Mouse (Mus musculus) myocyte (in vitro differentiated cells): ENCODE results near the gene Lctl. TPM values are rescaled to one million over a fixed set of nuclear protein-coding genes. Genes with fewer than 3 reads are reported as not detected.

ENCODE experiments used
- H3K27me3 ChIP-seq: one replicate; pipeline ENCODE4 v1.6.1; 2011; ENCODE audit not compliant: control insufficient read depth, insufficient read depth, insufficient read length
- H3K36me3 ChIP-seq: one replicate; pipeline ENCODE4 v1.6.1; 2011; ENCODE audit not compliant: control insufficient read depth, insufficient read depth
- H3K4me2 ChIP-seq: one replicate; pipeline ENCODE4 v1.6.1; 2011; ENCODE audit warnings: low read depth, control low read depth
- H3K4me3 ChIP-seq: one replicate; pipeline ENCODE4 v1.5.1; 2011; ENCODE audit warnings: mild to moderate bottlenecking, control low read depth, moderate library complexity
- H3K79me2 ChIP-seq: one replicate; pipeline ENCODE4 v1.6.1; 2011; ENCODE audit not compliant: control insufficient read depth, insufficient read depth
- H3ac ChIP-seq: one replicate; pipeline ENCODE4 v1.6.1; 2011; ENCODE audit not compliant: control insufficient read depth, insufficient read length
- CEBPB ChIP-seq: IDR thresholded peaks from 2 replicates; pipeline ENCODE4 v1.6.1; 2011; ENCODE audit warnings: mild to moderate bottlenecking, moderate library complexity; ENCODE audit not compliant: poor library complexity, insufficient read depth, severe bottlenecking
- E2F4 ChIP-seq: IDR thresholded peaks from one replicate; pipeline ENCODE4 v1.6.1; 2011; ENCODE audit warnings: mild to moderate bottlenecking, control low read depth, moderate library complexity; ENCODE audit not compliant: insufficient read depth
- MAX ChIP-seq: IDR thresholded peaks from one replicate; pipeline ENCODE4 v1.6.1; 2011; ENCODE audit warnings: low read depth, mild to moderate bottlenecking, control low read depth
- MYOD1 ChIP-seq, 3 experiments: IDR thresholded peaks; one replicate each; pipeline ENCODE4 v1.6.1; 2011; ENCODE audit warnings: control low read depth in 2 of 3, low read depth in 2 of 3, mild to moderate bottlenecking in 2 of 3, moderate library complexity in 1 of 3; ENCODE audit not compliant: insufficient read length in 2 of 3, control insufficient read depth in 1 of 3
- MYOG ChIP-seq, 3 experiments: IDR thresholded peaks; one replicate each; pipeline ENCODE4 v1.6.1; 2011; ENCODE audit warnings: control low read depth in 2 of 3, low read depth in 2 of 3, mild to moderate bottlenecking in 2 of 3; ENCODE audit not compliant: insufficient read length in 2 of 3, control insufficient read depth in 1 of 3, insufficient read depth in 1 of 3
- POLR2A ChIP-seq: IDR thresholded peaks from one replicate; pipeline ENCODE4 v1.6.1; 2011; ENCODE audit warnings: low read depth, mild to moderate bottlenecking, control low read depth, moderate library complexity; ENCODE audit not compliant: insufficient read length
- POLR2AphosphoS2 ChIP-seq: IDR thresholded peaks from one replicate; pipeline ENCODE4 v1.6.1; 2011; ENCODE audit warnings: low read depth, control low read depth; ENCODE audit not compliant: insufficient read length
- REST ChIP-seq: IDR thresholded peaks from one replicate; pipeline ENCODE4 v1.6.1; 2011; ENCODE audit warnings: mild to moderate bottlenecking, control low read depth, moderate library complexity; ENCODE audit not compliant: insufficient read depth, insufficient read length
- SRF ChIP-seq: IDR thresholded peaks from one replicate; pipeline ENCODE4 v1.6.1; 2011; ENCODE audit warnings: low read depth; ENCODE audit not compliant: control insufficient read depth, insufficient read length
- TCF12 ChIP-seq: IDR thresholded peaks from one replicate; pipeline ENCODE4 v1.6.1; 2011; ENCODE audit warnings: mild to moderate bottlenecking, control low read depth; ENCODE audit not compliant: poor library complexity, insufficient read depth, severe bottlenecking
- TCF3 ChIP-seq: IDR thresholded peaks from one replicate; pipeline ENCODE4 v1.6.1; 2011; ENCODE audit warnings: low read depth, control low read depth; ENCODE audit not compliant: insufficient read length
- USF1 ChIP-seq: IDR thresholded peaks from one replicate; pipeline ENCODE4 v1.6.1; 2011; ENCODE audit warnings: low read depth, mild to moderate bottlenecking, control low read depth, moderate library complexity
- polyA plus RNA-seq: library from polyadenylated mRNA; unstranded; fragments of >200 nt; fragmentation: generic; extraction: Trizol; gene quantifications from one replicate; pipeline ENCODE4 v1.2.1, GENCODE M21; 2012; ENCODE audit warnings: missing spikeins

Gene Lctl
- 0.23 TPM for polyA plus RNA-seq

DNA sequence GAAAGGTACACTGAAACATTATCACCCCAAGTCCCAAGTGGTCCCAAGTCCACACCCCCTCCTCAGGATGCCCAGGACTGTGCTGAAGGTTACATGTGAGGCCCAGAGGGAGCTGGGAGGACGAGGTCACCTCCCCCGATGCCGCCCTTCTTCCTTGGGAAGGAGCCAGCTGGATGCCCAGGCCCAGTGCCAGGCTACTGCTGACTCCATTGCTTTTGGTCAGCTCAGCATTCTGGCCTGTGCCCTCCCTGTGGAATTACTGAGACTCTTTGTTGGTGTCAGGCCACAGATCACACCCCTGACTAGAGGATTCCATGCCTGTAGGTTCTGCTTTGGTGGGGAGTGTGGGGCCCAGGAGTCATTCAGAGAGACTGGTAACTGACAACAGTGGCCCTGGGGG is at the start of gene Lctl:
Gene Lctl (plus strand): TSS at position 272 of the 400 bp plus-strand sequence.
- no peak for TF ChIP-seq TCF3
- no peak for TF ChIP-seq E2F4
- no peak for TF ChIP-seq TCF12
- Histone ChIP-seq H3K27me3 (no peaks in the 10 kb centered on the region), H3K4me3 (no peak within 1 kb of the TSS), H3K79me2 (no peaks in the 10 kb centered on the region), H3ac (no peak within 1 kb of the TSS), H3K36me3 (no peaks in the 10 kb centered on the region), H3K4me2 (no peak within 1 kb of the TSS)

DNA sequence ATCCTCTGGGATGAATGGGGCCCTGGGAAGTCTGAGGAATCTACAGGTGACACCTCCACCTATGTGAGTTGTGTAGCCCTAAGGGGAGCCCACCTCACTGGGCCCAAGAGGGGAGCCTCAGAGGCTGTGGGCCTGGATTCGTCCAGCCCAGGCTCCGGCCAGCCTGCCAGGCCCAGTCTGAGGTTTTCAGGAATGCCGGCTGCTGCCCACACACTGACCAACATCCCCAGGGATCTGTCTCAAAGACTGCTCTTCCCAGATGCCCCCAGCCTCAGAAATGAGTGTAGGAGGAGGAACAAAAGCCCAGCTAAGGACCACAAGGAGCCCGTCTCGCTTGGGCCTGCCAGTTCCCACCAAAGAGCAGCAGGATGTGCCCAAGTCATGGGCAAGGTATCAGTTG is 49.2 kb upstream of the Lctl start:
- TF ChIP-seq MAX (no peak), TCF12 (no peak), REST (no peak), E2F4 (no peak), TCF3 (no peak), MYOG (IDR thresholded peaks at IDR 0.05; ENCODE audit: control insufficient read depth in 1 of 3, insufficient read depth in 1 of 3, insufficient read length in 2 of 3, low read depth in 2 of 3) (peak in 1 of 3 experiments; percentile 51), POLR2AphosphoS2 (no peak), USF1 (no peak), CEBPB (no peak), MYOD1 (IDR thresholded peaks at IDR 0.05; ENCODE audit: control insufficient read depth in 1 of 3, insufficient read length in 2 of 3, low read depth in 2 of 3) (peak in 1 of 3 experiments; percentile 14)
- Histone ChIP-seq H3K79me2 (no peaks in the 10 kb centered on the region), H3K4me3 (no peak overlapping the region), H3ac (no peak overlapping the region), H3K36me3 (no peaks in the 10 kb centered on the region), H3K27me3 (no peaks in the 10 kb centered on the region), H3K4me2 (peak overlapping the region; percentile 55)

DNA sequence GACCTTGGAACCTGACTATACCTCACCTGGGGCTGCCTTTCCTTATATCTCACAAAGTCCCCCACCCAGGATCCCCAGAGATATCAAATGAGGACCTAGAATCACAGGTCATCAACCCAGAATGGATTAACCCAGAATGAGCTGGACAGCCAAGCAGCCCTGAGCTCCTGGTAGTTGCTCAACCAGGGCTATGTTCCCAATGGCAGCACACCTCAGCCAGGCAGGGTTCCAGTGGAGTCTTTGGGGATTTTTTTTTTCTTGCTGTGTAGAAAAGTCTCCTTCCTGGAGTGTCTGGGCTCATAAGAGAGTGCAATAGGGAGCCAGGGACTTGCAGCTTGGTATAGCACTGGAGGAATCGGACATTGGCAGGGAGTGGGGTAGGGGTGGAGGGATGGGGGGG is 48.4 kb upstream of the Lctl start:
- peak overlapping the region; percentile 55 for H3K4me2 ChIP-seq
- H3K27me3 ChIP-seq: no peaks in the 10 kb centered on the region
- TF ChIP-seq SRF (no peak), REST (no peak), MYOD1 (IDR thresholded peaks at IDR 0.05; ENCODE audit: control insufficient read depth in 1 of 3, insufficient read length in 2 of 3, low read depth in 2 of 3) (no peak), MYOG (IDR thresholded peaks at IDR 0.05; ENCODE audit: control insufficient read depth in 1 of 3, insufficient read depth in 1 of 3, insufficient read length in 2 of 3, low read depth in 2 of 3) (no peak), MAX (no peak)
- no peak overlapping the region for H3K4me3 ChIP-seq
- no peak overlapping the region for H3ac ChIP-seq
- H3K79me2 ChIP-seq: no peaks in the 10 kb centered on the region
- H3K36me3 ChIP-seq: no peaks in the 10 kb centered on the region

DNA sequence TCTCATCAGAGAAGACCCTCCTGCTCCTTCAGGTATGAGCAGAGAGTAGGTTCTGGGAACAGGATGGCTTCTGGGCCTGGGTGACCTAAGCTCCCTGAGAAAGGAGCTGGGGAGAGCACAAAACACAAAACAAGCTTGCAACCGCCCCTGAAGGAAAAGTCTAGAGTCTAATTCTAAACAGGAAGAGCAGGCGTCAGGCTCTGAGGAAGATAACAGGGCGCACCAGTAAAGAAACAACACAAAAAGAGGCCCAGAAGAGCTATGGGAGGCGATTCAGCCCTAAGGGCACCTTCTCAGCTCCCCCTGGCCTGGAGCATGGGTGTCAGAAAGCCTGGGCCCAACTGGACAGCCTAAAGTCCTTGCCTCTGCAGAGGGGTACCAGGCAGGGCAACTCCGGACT is 47.8 kb upstream of the Lctl start:
- no peak overlapping the region for H3K4me2 ChIP-seq
- H3K36me3 ChIP-seq: no peaks in the 10 kb centered on the region
- no peak overlapping the region for H3ac ChIP-seq
- H3K4me3 ChIP-seq: no peak overlapping the region
- no peaks in the 10 kb centered on the region for H3K79me2 ChIP-seq
- no peak for TF ChIP-seq MAX
- TF ChIP-seq USF1: no peak
- no peaks in the 10 kb centered on the region for H3K27me3 ChIP-seq

DNA sequence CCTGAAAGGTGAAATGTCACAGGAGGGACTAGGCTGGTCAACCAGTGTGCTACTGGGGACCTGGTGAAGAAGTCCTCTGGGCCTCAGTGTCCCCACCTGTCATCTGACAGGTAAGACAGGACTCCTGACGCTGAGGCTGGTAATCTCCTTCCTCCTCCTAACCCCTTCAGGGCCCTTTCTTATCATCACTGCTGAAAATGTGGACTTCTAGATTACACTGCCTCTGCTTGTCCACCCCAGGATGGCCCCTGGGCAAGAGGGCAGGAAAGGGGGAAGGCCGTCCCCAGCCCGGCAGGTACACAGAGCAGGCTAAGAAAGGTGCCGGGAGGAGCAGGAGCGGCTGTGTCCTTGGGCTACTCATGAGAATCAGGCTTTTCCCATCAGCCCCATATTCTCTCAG is 46.3 kb upstream of the Lctl start:
- no peaks in the 10 kb centered on the region for H3K27me3 ChIP-seq
- TF ChIP-seq MAX: no peak
- TF ChIP-seq POLR2A: no peak
- TF ChIP-seq MYOG (IDR thresholded peaks at IDR 0.05; ENCODE audit: control insufficient read depth in 1 of 3, insufficient read depth in 1 of 3, insufficient read length in 2 of 3, low read depth in 2 of 3): no peak
- TF ChIP-seq REST: no peak
- no peak for TF ChIP-seq TCF3
- no peak for TF ChIP-seq USF1
- no peak for TF ChIP-seq MYOD1 (IDR thresholded peaks at IDR 0.05; ENCODE audit: control insufficient read depth in 1 of 3, insufficient read length in 2 of 3, low read depth in 2 of 3)
- no peak for TF ChIP-seq TCF12
- TF ChIP-seq E2F4: no peak
- no peak for TF ChIP-seq POLR2AphosphoS2
- no peak for TF ChIP-seq CEBPB
- no peak for TF ChIP-seq SRF
- H3K4me2 ChIP-seq: no peak overlapping the region
- H3K79me2 ChIP-seq: no peaks in the 10 kb centered on the region
- H3K36me3 ChIP-seq: no peaks in the 10 kb centered on the region
- H3K4me3 ChIP-seq: no peak overlapping the region
- H3ac ChIP-seq: no peak overlapping the region

DNA sequence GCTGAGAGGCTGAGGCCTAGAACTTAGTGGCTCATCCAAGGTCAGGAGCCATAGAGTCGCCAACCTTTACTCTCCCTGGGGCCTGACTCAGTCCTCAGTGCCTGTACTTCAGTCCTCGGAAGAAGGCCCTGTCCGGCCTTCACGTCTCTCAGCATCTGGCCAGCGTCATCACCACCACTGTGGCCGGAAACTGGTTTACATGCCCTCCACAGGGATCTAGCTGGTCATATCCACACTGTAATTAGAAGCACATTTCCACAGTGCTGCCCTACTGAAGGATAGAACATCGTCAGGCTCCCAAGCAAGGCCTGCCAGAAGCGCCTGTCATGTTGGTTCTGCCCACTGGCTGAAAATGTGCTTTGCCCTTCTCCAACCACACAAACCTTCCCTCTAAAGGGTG is 42.1 kb upstream of the Lctl start:
- TF ChIP-seq TCF3 (no peak), POLR2A (no peak), SRF (no peak), MAX (no peak), TCF12 (no peak), REST (no peak), CEBPB (no peak), MYOG (IDR thresholded peaks at IDR 0.05; ENCODE audit: control insufficient read depth in 1 of 3, insufficient read depth in 1 of 3, insufficient read length in 2 of 3, low read depth in 2 of 3) (no peak), POLR2AphosphoS2 (no peak), USF1 (no peak), E2F4 (no peak), MYOD1 (IDR thresholded peaks at IDR 0.05; ENCODE audit: control insufficient read depth in 1 of 3, insufficient read length in 2 of 3, low read depth in 2 of 3) (no peak)
- H3K36me3 ChIP-seq: no peaks in the 10 kb centered on the region
- H3ac ChIP-seq: no peak overlapping the region
- no peaks in the 10 kb centered on the region for H3K79me2 ChIP-seq
- no peaks in the 10 kb centered on the region for H3K27me3 ChIP-seq
- H3K4me3 ChIP-seq: no peak overlapping the region
- no peak overlapping the region for H3K4me2 ChIP-seq
